9 mouse cellular contexts compared by ENCODE assay signal in the genomic region with DNA sequence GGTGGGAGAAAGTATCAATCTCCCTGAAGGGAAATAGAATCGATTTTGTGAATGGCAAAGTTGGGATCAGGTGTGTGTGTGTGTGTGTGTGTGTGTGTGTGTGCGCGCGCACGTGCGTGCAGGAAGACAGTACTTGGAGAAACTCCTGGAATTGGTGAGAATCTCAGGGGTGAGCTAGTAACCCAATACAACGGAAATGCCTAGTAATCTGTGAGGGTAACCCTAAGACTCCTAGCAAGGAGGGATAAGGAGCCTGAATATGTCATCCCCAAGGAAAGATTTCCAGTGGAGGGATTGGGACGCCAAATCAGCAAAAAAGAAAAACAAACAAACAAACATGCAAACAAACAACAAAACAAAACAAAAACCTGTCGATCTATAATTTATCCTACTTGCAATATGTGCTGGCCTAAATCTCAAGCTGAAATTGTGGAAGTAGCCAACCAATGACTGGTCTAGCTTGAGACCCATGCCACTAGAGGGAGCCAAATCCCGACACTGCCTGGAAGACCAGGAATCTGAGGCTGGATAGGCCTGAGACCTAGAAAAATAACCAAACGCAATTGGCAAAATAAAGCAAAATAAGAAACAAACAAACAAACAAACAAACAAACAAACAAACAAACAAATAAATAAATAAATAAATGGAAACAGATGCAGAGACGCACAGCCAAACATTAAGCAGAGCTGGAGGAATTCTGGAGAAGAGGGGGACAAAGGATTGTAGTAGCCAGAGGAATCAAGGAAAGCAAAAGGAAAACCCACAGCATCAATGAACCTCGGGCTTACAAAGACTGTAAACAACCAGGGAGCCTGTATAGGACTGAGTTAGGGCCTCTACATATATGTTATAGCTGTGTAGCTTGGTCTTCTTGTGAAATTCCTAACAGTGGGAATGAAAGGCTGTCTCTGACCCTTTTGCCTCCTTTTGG.
DNase-seq lines count a peak whose midpoint lies in the region; ATAC-seq lines count a peak whose summit lies in the region.
"Had no signal": no experiment of that assay in that cellular context is flagged by ENCODE, and none has a peak within 500 bp of the region (broad histone marks: within the 10 kb centered on the region; RNA-seq: fewer than 3 reads in every experiment).

No protein-coding gene starts in this region.

- H3K9me3 ChIP-seq in kidney, embryonic 14.5 days (ENCODE audit: control insufficient read depth, low read length) = no peaks in the 10 kb centered on the region
- H3K9me3 ChIP-seq in limb, embryonic 13.5 days = no peaks in the 10 kb centered on the region
- H3K9me3 ChIP-seq in neural tube, embryonic 11.5 days (ENCODE audit: control insufficient read depth, low read length) = no peaks in the 10 kb centered on the region

- H3K4me2 ChIP-seq in kidney, embryonic 14.5 days (replicated peaks; ENCODE audit: low read depth, low read length) = no peak overlapping the region
- H3K4me2 ChIP-seq in limb, embryonic 13.5 days (replicated peaks) = no peak overlapping the region
- no peak overlapping the region for H3K4me2 ChIP-seq in neural tube, embryonic 11.5 days (ENCODE audit: low read depth)

- H3K27me3 ChIP-seq in kidney, embryonic 14.5 days (ENCODE audit: control insufficient read depth, insufficient read depth, low read length) = no peaks in the 10 kb centered on the region
- H3K27me3 ChIP-seq in limb, embryonic 13.5 days = no peaks in the 10 kb centered on the region
- no peaks in the 10 kb centered on the region for H3K27me3 ChIP-seq in neural tube, embryonic 11.5 days (ENCODE audit: control insufficient read depth, insufficient read depth, low read length)

- DNase-seq in ovary, postnatal 10 days (ENCODE audit: low spot score) = peak; percentile 3
- no peak for DNase-seq in ovary, adult 18-20 months (ENCODE audit: low spot score)
- DNase-seq in cerebellum, adult 18-20 months = peak; percentile 74 to 76
- peak; percentile 72 for DNase-seq in forelimb bud, embryonic 11.5 days (ENCODE audit: low read depth, low spot score)
- DNase-seq in neural tube, embryonic 11.5 days (ENCODE audit: low spot score) = peak; percentile 76
- peak; percentile 15 for DNase-seq in thymus, postnatal 14 days

- no peak overlapping the region for H3K27ac ChIP-seq in kidney, embryonic 14.5 days (ENCODE audit: low read depth, low read length)
- H3K27ac ChIP-seq in limb, embryonic 13.5 days = no peak overlapping the region
- no peak overlapping the region for H3K27ac ChIP-seq in neural tube, embryonic 11.5 days (ENCODE audit: low read depth, low read length)

- H3K9ac ChIP-seq in kidney, embryonic 14.5 days (ENCODE audit: low read depth, low read length) = no peak overlapping the region
- no peak overlapping the region for H3K9ac ChIP-seq in limb, embryonic 13.5 days
- H3K9ac ChIP-seq in neural tube, embryonic 11.5 days (ENCODE audit: low read length) = no peak overlapping the region

- ATAC-seq in kidney, embryonic 14.5 days (ENCODE audit: low FRiP score, low TSS enrichment) = peak; percentile 87; the same call in 1 of the 2 replicates
- peak; percentile 76 for ATAC-seq in limb, embryonic 13.5 days (ENCODE audit: low FRiP score, low read depth)
- peak; percentile 80 for ATAC-seq in neural tube, embryonic 11.5 days (ENCODE audit: insufficient read depth, low FRiP score, low TSS enrichment)

- H3K36me3 ChIP-seq in kidney, embryonic 14.5 days (ENCODE audit: control insufficient read depth, insufficient read depth, low read length) = no peaks in the 10 kb centered on the region
- no peaks in the 10 kb centered on the region for H3K36me3 ChIP-seq in limb, embryonic 13.5 days
- H3K36me3 ChIP-seq in neural tube, embryonic 11.5 days (ENCODE audit: control insufficient read depth, insufficient read depth, low read length) = no peaks in the 10 kb centered on the region

- H3K4me3 ChIP-seq in kidney, embryonic 14.5 days (ENCODE audit: low read length) = no peak overlapping the region
- no peak overlapping the region for H3K4me3 ChIP-seq in limb, embryonic 13.5 days
- no peak overlapping the region for H3K4me3 ChIP-seq in neural tube, embryonic 11.5 days (ENCODE audit: low read depth, low read length)
- H3K4me3 ChIP-seq: myocyte had no signal

- 68% methylated on average over 13 of the region's 13 CpGs for WGBS in kidney, embryonic 14.5 days
- 64% methylated on average over 13 of the region's 13 CpGs for WGBS in limb, embryonic 13.5 days
- 70% methylated on average over 13 of the region's 13 CpGs for WGBS in neural tube, embryonic 11.5 days

- no peaks in the 10 kb centered on the region for H3K4me1 ChIP-seq in kidney, embryonic 14.5 days (ENCODE audit: control insufficient read depth, insufficient read depth, low read length)
- no peaks in the 10 kb centered on the region for H3K4me1 ChIP-seq in limb, embryonic 13.5 days
- H3K4me1 ChIP-seq in neural tube, embryonic 11.5 days (ENCODE audit: control insufficient read depth, insufficient read depth, low read length) = no peaks in the 10 kb centered on the region
